Mouse (Mus musculus) small intestine, adult 2 months (tissue): ENCODE results near the gene Klhl12. TPM values are rescaled to one million over a fixed set of nuclear protein-coding genes. Genes with fewer than 3 reads are reported as not detected.
"Not testable (repeated sequence)": the region's sequence is repeated elsewhere in the genome, so short reads cannot be mapped to it uniquely, and the experiment has no call there.

Source experiments
- H3K27ac ChIP-seq: fragments of 200-500 bp; 2 replicates; pipeline ENCODE4 v1.5.1; 2012; ENCODE audit warnings: low read depth, low read length, control low read depth, inconsistent platforms; ENCODE audit not compliant: insufficient read depth
- H3K27me3 ChIP-seq: fragments of 200-500 bp; 2 replicates; pipeline ENCODE4 v1.6.1; 2012; ENCODE audit warnings: mild to moderate bottlenecking, moderate library complexity, low read length, inconsistent platforms; ENCODE audit not compliant: control insufficient read depth, insufficient read depth
- H3K36me3 ChIP-seq: fragments of 200-500 bp; 2 replicates; pipeline ENCODE4 v1.6.1; 2012; ENCODE audit warnings: mild to moderate bottlenecking, low read length, control low read depth, inconsistent platforms; ENCODE audit not compliant: control insufficient read depth, insufficient read depth
- H3K4me1 ChIP-seq: fragments of 200-500 bp; 2 replicates; pipeline ENCODE4 v1.6.1; 2012; ENCODE audit warnings: low read length, inconsistent platforms, mixed read lengths; ENCODE audit not compliant: control insufficient read depth, insufficient read depth, insufficient read length
- H3K4me3 ChIP-seq: fragments of 200-500 bp; 2 replicates; pipeline ENCODE4 v1.5.1; 2012; ENCODE audit warnings: low read depth, mild to moderate bottlenecking, control low read depth, inconsistent platforms, low read length, moderate library complexity
- CTCF ChIP-seq: fragments of 200-500 bp; IDR thresholded peaks from 2 replicates; pipeline ENCODE4 v1.5.1; 2012; ENCODE audit warnings: low read depth, mild to moderate bottlenecking, control low read depth, inconsistent platforms, low read length, moderate library complexity, mixed read lengths; ENCODE audit not compliant: insufficient replicate concordance, insufficient read length; ENCODE audit errors: extremely low read depth
- POLR2A ChIP-seq: fragments of 200-500 bp; IDR thresholded peaks from 2 replicates; pipeline ENCODE4 v1.6.1; 2012; ENCODE audit warnings: low read depth, mild to moderate bottlenecking, control low read depth, inconsistent platforms, low read length, moderate library complexity
- WGBS: fragments of 180-500 bp; shearing (Covaris S2); methylation state at CpG from one replicate; pipeline ENCODE4 v1.1.7; 2018; 5-methylcytosine and 5-hydroxymethylcytosine counted together
- polyA plus RNA-seq: library from polyadenylated mRNA; depleted of rRNA; stranded (reverse); fragments of >200 nt; gene quantifications from 2 replicates; pipeline ENCODE4 v1.2.3, GENCODE M21; 2012

The Klhl12 gene
- polyA plus RNA-seq, 1 experiment = 2.3 TPM

GRCm38 (mm10) chr1:134515891-134516290 lies 60.6 kb downstream of the Klhl12 start:
- Histone ChIP-seq H3K4me1 (peaks cover 12% of the 10 kb centered on the region; the same call in 1 of the 2 replicates), H3K4me3 (no peak overlapping the region), H3K27me3 (no peaks in the 10 kb centered on the region), H3K36me3 (no peaks in the 10 kb centered on the region), H3K27ac (no peak overlapping the region)
- TF ChIP-seq POLR2A = no peak
- TF ChIP-seq CTCF = no peak
- 81% methylated on average over 2 of the region's 2 CpGs for WGBS

GRCm38 (mm10) chr1:134516491-134517198 lies 61.3 kb downstream of the Klhl12 start:
- Histone ChIP-seq H3K36me3 (no peaks in the 10 kb centered on the region), H3K4me1 (peaks cover 13% of the 10 kb centered on the region; the same call in 1 of the 2 replicates), H3K27me3 (no peaks in the 10 kb centered on the region), H3K4me3 (no peak overlapping the region), H3K27ac (no peak overlapping the region)
- no peak for TF ChIP-seq CTCF
- TF ChIP-seq POLR2A = no peak
- 83% methylated on average over 4 of the region's 4 CpGs for WGBS

GRCm38 (mm10) chr1:134517841-134518240 lies 62.5 kb downstream of the Klhl12 start:
- not testable (repeated sequence) for H3K27ac ChIP-seq, H3K36me3 ChIP-seq, H3K27me3 ChIP-seq, H3K4me3 ChIP-seq
- 91% methylated on average over 14 of the region's 14 CpGs for WGBS
- peaks cover 22% of the 10 kb centered on the region; the same call in 1 of the 2 replicates for H3K4me1 ChIP-seq

- Histone ChIP-seq H3K4me3 (no peak overlapping the region), H3K36me3 (no peaks in the 10 kb centered on the region), H3K27ac (no peak overlapping the region), H3K27me3 (no peaks in the 10 kb centered on the region), H3K4me1 (peaks cover 21% of the 10 kb centered on the region; the same call in 1 of the 2 replicates)
- TF ChIP-seq CTCF (peak; percentile 85; the same call in 1 of the 2 replicates), POLR2A (no peak)
- WGBS = 2% methylated on average over 7 of the region's 7 CpGs
These were observed 63.3 kb downstream of the Klhl12 start for GRCm38 (mm10) chr1:134518677-134519076.

- WGBS = 83% methylated on average over 5 of the region's 5 CpGs
- H3K27me3 ChIP-seq, H3K4me3 ChIP-seq, H3K36me3 ChIP-seq, H3K27ac ChIP-seq: not testable (repeated sequence)
- H3K4me1 ChIP-seq = peaks cover 26% of the 10 kb centered on the region; the same call in 1 of the 2 replicates
These were observed 63.9 kb downstream of the Klhl12 start for GRCm38 (mm10) chr1:134519201-134519600.

- Histone ChIP-seq H3K4me1 (peaks cover 27% of the 10 kb centered on the region; the same call in 1 of the 2 replicates), H3K36me3 (no peaks in the 10 kb centered on the region), H3K4me3 (no peak overlapping the region), H3K27me3 (no peaks in the 10 kb centered on the region), H3K27ac (peak overlapping the region; percentile 92)
- 48% methylated on average over 8 of the region's 8 CpGs for WGBS
- TF ChIP-seq CTCF (no peak), POLR2A (no peak)
These were observed 64.8 kb downstream of the Klhl12 start for GRCm38 (mm10) chr1:134520001-134520721.

GRCm38 (mm10) chr1:134521163-134521562 lies 65.8 kb downstream of the Klhl12 start:
- no peaks in the 10 kb centered on the region for H3K27me3 ChIP-seq
- no peak for TF ChIP-seq CTCF
- TF ChIP-seq POLR2A = no peak
- 32% methylated on average over 7 of the region's 7 CpGs for WGBS
- H3K27ac ChIP-seq = peak overlapping the region; percentile 92
- no peak overlapping the region for H3K4me3 ChIP-seq
- H3K36me3 ChIP-seq = no peaks in the 10 kb centered on the region
- peaks cover 27% of the 10 kb centered on the region; the same call in 1 of the 2 replicates for H3K4me1 ChIP-seq
